ENCODE assay signal across 18 mouse cellular contexts in the genomic region with DNA sequence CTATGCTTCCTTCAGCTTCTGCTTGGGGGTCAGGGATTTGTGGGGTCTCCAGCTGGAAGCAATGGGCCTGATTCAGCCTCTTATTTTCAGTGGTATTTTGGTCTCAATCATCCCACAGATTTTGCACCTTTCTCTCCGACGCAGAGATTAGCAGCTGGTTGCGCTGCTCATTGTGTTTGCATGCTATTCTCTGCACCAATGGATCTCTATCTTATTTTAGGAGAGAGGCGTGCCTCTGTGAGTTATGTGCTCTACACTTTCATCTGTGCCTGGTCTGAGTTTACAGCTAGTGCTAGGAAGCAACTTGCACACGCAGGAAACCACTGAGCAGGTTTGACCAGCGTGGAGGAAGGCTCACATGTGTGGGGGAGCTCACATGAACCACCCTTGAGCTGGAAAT. TPM values are rescaled to one million over a fixed set of nuclear protein-coding genes. Genes with fewer than 3 reads are reported as not detected.
A peak's percentile ranks its signal among the peaks of the same experiment; 100 is the strongest.
DNase-seq lines count a peak whose midpoint lies in the region; ATAC-seq and TF ChIP-seq lines count a peak whose summit lies in the region.
"Had no signal": no experiment of that assay in that cellular context is flagged by ENCODE, and none has a peak within 500 bp of the region (broad histone marks: within the 10 kb centered on the region; RNA-seq: fewer than 3 reads in every experiment).

No protein-coding gene starts in this region.

- TF ChIP-seq POLR2A in kidney, adult 2 months (IDR thresholded peaks at IDR 0.05; ENCODE audit: low read depth, low read length): no peak
- TF ChIP-seq POLR2A in olfactory bulb, adult 2 months (IDR thresholded peaks at IDR 0.05; ENCODE audit: insufficient read depth, low read depth, low read length): no peak

- H3K4me1 ChIP-seq in kidney, embryonic 16.5 days (ENCODE audit: insufficient read depth, low read length): no peaks in the 10 kb centered on the region
- H3K4me1 ChIP-seq in kidney, adult 2 months (ENCODE audit: control insufficient read depth, insufficient read depth, low read length): no peaks in the 10 kb centered on the region
- peaks cover 6% of the 10 kb centered on the region for H3K4me1 ChIP-seq in olfactory bulb, adult 2 months (ENCODE audit: control insufficient read depth, insufficient read depth, low read length)
- H3K4me1 ChIP-seq: forebrain, embryonic 13.5 days; heart, embryonic 12.5 days; hindbrain, embryonic 10.5 days had no signal

- H3K36me3 ChIP-seq in kidney, embryonic 16.5 days (ENCODE audit: insufficient read depth, low read length): no peaks in the 10 kb centered on the region
- no peaks in the 10 kb centered on the region for H3K36me3 ChIP-seq in kidney, adult 2 months (ENCODE audit: control insufficient read depth, insufficient read depth, low read length)
- H3K36me3 ChIP-seq: heart, embryonic 12.5 days; hindbrain, embryonic 10.5 days had no signal

- H3K4me3 ChIP-seq in kidney, embryonic 16.5 days (ENCODE audit: low read length): no peak overlapping the region
- H3K4me3 ChIP-seq in kidney, adult 2 months (ENCODE audit: insufficient read depth, low read depth, low read length): no peak overlapping the region
- no peak overlapping the region for H3K4me3 ChIP-seq in olfactory bulb, adult 2 months (ENCODE audit: insufficient read depth, low read depth, low read length)
- H3K4me3 ChIP-seq: forebrain, embryonic 13.5 days; heart, adult 2 months; heart, embryonic 12.5 days; hindbrain, embryonic 10.5 days had no signal

- no peak for DNase-seq in kidney, adult 2 months
- peak; percentile 22 to 35 for DNase-seq in right cerebral cortex, adult 2 months (ENCODE audit: low spot score in 2 of 2)
- no peak for DNase-seq in right cerebral cortex, postnatal 10 days (ENCODE audit: low spot score in 2 of 2)
- no peak for DNase-seq in adrenal gland, adult 8-10 months
- DNase-seq: adrenal gland, adult 2 months; adrenal gland, postnatal 36 days; cerebellum, adult 11 months; cerebellum, adult 9-10 months; cerebellum, postnatal 25 days; forebrain, postnatal 0 days; gastrocnemius, postnatal 14 days; heart, adult 2 months had no signal

- H3K27me3 ChIP-seq in kidney, embryonic 16.5 days (ENCODE audit: insufficient read depth, low read length): no peaks in the 10 kb centered on the region
- no peaks in the 10 kb centered on the region for H3K27me3 ChIP-seq in kidney, adult 2 months (replicated peaks; ENCODE audit: control insufficient read depth, insufficient read depth, low read length)
- H3K27me3 ChIP-seq: forebrain, embryonic 13.5 days; heart, embryonic 12.5 days had no signal

- ATAC-seq in kidney, embryonic 16.5 days (ENCODE audit: low FRiP score, low TSS enrichment): no peak
- ATAC-seq: forebrain, embryonic 13.5 days; forebrain, postnatal 0 days had no signal

- no peak overlapping the region for H3K4me2 ChIP-seq in kidney, embryonic 16.5 days (replicated peaks; ENCODE audit: low read depth, low read length)
- H3K4me2 ChIP-seq: forebrain, embryonic 13.5 days; heart, embryonic 12.5 days; hindbrain, embryonic 14.5 days had no signal

- no peak overlapping the region for H3K27ac ChIP-seq in kidney, embryonic 16.5 days (ENCODE audit: low read length)
- no peak overlapping the region for H3K27ac ChIP-seq in kidney, adult 2 months (ENCODE audit: insufficient read depth, low read depth, low read length)
- H3K27ac ChIP-seq in olfactory bulb, adult 2 months (ENCODE audit: insufficient read depth, low read depth, low read length): peak overlapping the region; percentile 80
- H3K27ac ChIP-seq: forebrain, embryonic 13.5 days; heart, adult 2 months; hindbrain, embryonic 10.5 days; hindbrain, embryonic 14.5 days had no signal

- H3K9ac ChIP-seq in kidney, embryonic 16.5 days (replicated peaks; ENCODE audit: low read length): 0 out of 2 replicates have a peak overlapping the region, but pooled peaks have one; percentile 11
- H3K9ac ChIP-seq: forebrain, embryonic 13.5 days; forebrain, postnatal 0 days; heart, embryonic 12.5 days; hindbrain, embryonic 14.5 days had no signal

- TF ChIP-seq CTCF in kidney, adult 2 months (conservative IDR thresholded peaks at IDR 0.05; ENCODE audit: insufficient read depth, insufficient read length, low read depth, low read length): no peak
- TF ChIP-seq CTCF in olfactory bulb, adult 2 months (IDR thresholded peaks at IDR 0.05; ENCODE audit: insufficient read depth, low read depth, low read length): no peak

- peaks cover 3% of the 10 kb centered on the region; the same call in 1 of the 2 replicates for H3K9me3 ChIP-seq in kidney, embryonic 16.5 days (ENCODE audit: low read length)
- H3K9me3 ChIP-seq: forebrain, embryonic 13.5 days; heart, embryonic 12.5 days; hindbrain, embryonic 10.5 days had no signal

- WGBS in kidney, embryonic 16.5 days: 49% methylated on average over 6 of the region's 6 CpGs
- 62% methylated on average over 6 of the region's 6 CpGs for WGBS in kidney, adult 2 months
- 40% methylated on average over 6 of the region's 6 CpGs for WGBS in olfactory bulb, adult 2 months

RNA-seq across cellular contexts. Expression of gene Dapk1, which starts 37.4 kb away (rescaled TPM):
- polyA plus RNA-seq in kidney, embryonic 16.5 days (2015; fragmentation: Nextera tagmentation; extraction: Ambion mirVana): 25.3 and 26.5 TPM in 2 replicates
- polyA plus RNA-seq in kidney, adult 2 months (2012; rRNA removed): 39.5 and 50.8 TPM in 2 replicates
- not detected in 2 replicates for polyA plus RNA-seq in olfactory bulb, adult 2 months (2012; ENCODE audit: insufficient read depth, insufficient read length, low replicate concordance, missing spikeins)
- total RNA-seq in adrenal gland, adult 8-10 months (2022): 10 to 100 TPM; 13.3 to 15.3 (median 14.1) TPM

Comparison
In these comparisons a context has a peak if more than half of its experiments do, and no peak if none do; other contexts are left out.
1. DNase-seq: peak in right cerebral cortex, adult 2 months (2 of 2); none in kidney, adult 2 months (single experiment), right cerebral cortex, postnatal 10 days (0 of 2) and adrenal gland, adult 8-10 months (single experiment).